Mouse (Mus musculus): ENCODE data around the gene Zcchc2.

- TF ChIP-seq EP300 (IDR thresholded peaks at IDR 0.05) (no peak), CTCF (IDR thresholded peaks at IDR 0.05) (no peak)
These were observed 58.8 kb downstream of the Zcchc2 start for GRCm38 (mm10) chr1:106049036-106049435.

All from lung, postnatal 0 days (tissue).